Mouse (Mus musculus): ENCODE measurements at regions not wholly inside any gene's neighbourhood (a gene's known extent, or its start where the extent isn't known, plus 50 kb on each side); places are given as distances from the start of the nearest gene placed in this dataset.

- intact Hi-C loops (cut with DNase I) = no loop called here
- DNase-seq (ENCODE audit: low spot score) = no peak
These were observed 243.8 kb upstream of the Tprg start for GRCm38 (mm10) chr16:25042669-25043440.

GRCm38 (mm10) chr16:25044637-25045036 lies 242.0 kb upstream of the Tprg start:
- intact Hi-C loops (cut with DNase I) = no loop called here
- no peak for DNase-seq (ENCODE audit: low spot score)

- intact Hi-C loops (cut with DNase I) = no loop called here
- DNase-seq (ENCODE audit: low spot score) = no peak
These were observed 238.9 kb upstream of the Tprg start for GRCm38 (mm10) chr16:25047726-25048125.

GRCm38 (mm10) chr16:25049928-25050510 lies 236.6 kb upstream of the Tprg start:
- intact Hi-C loops (cut with DNase I) = loop anchor here (5.0 kb wide), 1 partner anchor 38 kb away; no protein-coding TSS in a partner anchor

GRCm38 (mm10) chr16:25051044-25051443 lies 235.6 kb upstream of the Tprg start:
- intact Hi-C loops (cut with DNase I) = loop anchor here (5.0 kb wide), 1 partner anchor 39 kb away; no protein-coding TSS in a partner anchor
- DNase-seq (ENCODE audit: low spot score) = no peak

More at GRCm38 (mm10) chr16:25049928-25050510, 236.6 kb upstream of the Tprg start:
- DNase-seq (ENCODE audit: low spot score) = no peak

- DNase-seq (ENCODE audit: low spot score) = no peak
- intact Hi-C loops (cut with DNase I) = loop anchor here (5.0 kb wide), 1 partner anchor 40 kb away; no protein-coding TSS in a partner anchor
These were observed 234.2 kb upstream of the Tprg start for GRCm38 (mm10) chr16:25052428-25052827.

- no peak for DNase-seq (ENCODE audit: low spot score)
- intact Hi-C loops (cut with DNase I) = loop anchor here (5.0 kb wide), 1 partner anchor 41 kb away; no protein-coding TSS in a partner anchor
These were observed 233.7 kb upstream of the Tprg start for GRCm38 (mm10) chr16:25052917-25053343.

GRCm38 (mm10) chr16:25054304-25054703 lies 232.3 kb upstream of the Tprg start:
- no peak for DNase-seq (ENCODE audit: low spot score)
- intact Hi-C loops (cut with DNase I) = loop anchor here (5.0 kb wide), 1 partner anchor 42 kb away; no protein-coding TSS in a partner anchor

- intact Hi-C loops (cut with DNase I) = loop anchor here (5.0 kb wide), 2 partner anchors 98 to 663 kb away; partner anchors contain the start of gene Lpp
- DNase-seq (ENCODE audit: low spot score) = no peak
These were observed 231.2 kb upstream of the Tprg start for GRCm38 (mm10) chr16:25055376-25055775.

GRCm38 (mm10) chr16:25058051-25058747 lies 228.4 kb upstream of the Tprg start:
- DNase-seq (ENCODE audit: low spot score) = no peak
- intact Hi-C loops (cut with DNase I) = loop anchor here (5.0 kb wide), 2 partner anchors 101 to 666 kb away; partner anchors contain the start of gene Lpp

GRCm38 (mm10) chr16:25058812-25059501 lies 227.7 kb upstream of the Tprg start:
- peak; percentile 98 for DNase-seq (ENCODE audit: low spot score)
- intact Hi-C loops (cut with DNase I) = loop anchor here (5.0 kb wide), 2 partner anchors 102 to 667 kb away; partner anchors contain the start of gene Lpp

GRCm38 (mm10) chr16:25059504-25059992 lies 227.1 kb upstream of the Tprg start:
- no peak for DNase-seq (ENCODE audit: low spot score)
- intact Hi-C loops (cut with DNase I) = loop anchor here (5.0 kb wide), 2 partner anchors 102 to 667 kb away; partner anchors contain the start of gene Lpp

GRCm38 (mm10) chr16:25060266-25060665 lies 226.4 kb upstream of the Tprg start:
- DNase-seq (ENCODE audit: low spot score) = no peak
- intact Hi-C loops (cut with DNase I) = loop anchor here (5.0 to 10.0 kb wide), 4 partner anchors 325 to 778 kb away; no protein-coding TSS in a partner anchor

GRCm38 (mm10) chr16:25061631-25062030 lies 225.0 kb upstream of the Tprg start:
- DNase-seq (ENCODE audit: low spot score) = no peak

GRCm38 (mm10) chr16:25063981-25064380 lies 222.6 kb upstream of the Tprg start:
- no peak for DNase-seq (ENCODE audit: low spot score)
- intact Hi-C loops (cut with DNase I) = loop anchor here (1.0 to 10.0 kb wide), 6 partner anchors 173 to 1080 kb away; no protein-coding TSS in a partner anchor

More at GRCm38 (mm10) chr16:25061631-25062030, 225.0 kb upstream of the Tprg start:
- intact Hi-C loops (cut with DNase I) = loop anchor here (2.0 to 10.0 kb wide), 5 partner anchors 171 to 779 kb away; no protein-coding TSS in a partner anchor

- peak; percentile 68 for DNase-seq (ENCODE audit: low spot score)
- intact Hi-C loops (cut with DNase I) = loop anchor here (1.0 to 10.0 kb wide), 5 partner anchors 330 to 1080 kb away; no protein-coding TSS in a partner anchor
These were observed 222.1 kb upstream of the Tprg start for GRCm38 (mm10) chr16:25064538-25064937.

- DNase-seq (ENCODE audit: low spot score) = no peak
- intact Hi-C loops (cut with DNase I) = loop anchor here (5.0 to 10.0 kb wide), 2 partner anchors 195 to 332 kb away; no protein-coding TSS in a partner anchor
These were observed 219.8 kb upstream of the Tprg start for GRCm38 (mm10) chr16:25066822-25067221.

GRCm38 (mm10) chr16:25067276-25068249 lies 219.1 kb upstream of the Tprg start:
- intact Hi-C loops (cut with DNase I) = loop anchor here (5.0 to 10.0 kb wide), 2 partner anchors 195 to 333 kb away; no protein-coding TSS in a partner anchor
- DNase-seq (ENCODE audit: low spot score) = no peak
